Mouse (Mus musculus): ENCODE measurements around the gene Strc.
"Not testable (repeated sequence)": the region's sequence is repeated elsewhere in the genome, so short reads cannot be mapped to it uniquely, and the experiment has no call there.

The Strc gene

GRCm38 (mm10) chr2:121386961-121387575 lies at the start of gene Strc:
Gene Strc, minus strand, starts transcription at chr2:121387168.
- H3K36me3 ChIP-seq (ENCODE audit: control insufficient read depth, insufficient read depth, low read length, poor library complexity, severe bottlenecking); H3K27me3 ChIP-seq (ENCODE audit: control insufficient read depth, insufficient read depth, low read length, poor library complexity, severe bottlenecking); DNase-seq (ENCODE audit: low read depth, low spot score): not testable (repeated sequence)

DNA sequence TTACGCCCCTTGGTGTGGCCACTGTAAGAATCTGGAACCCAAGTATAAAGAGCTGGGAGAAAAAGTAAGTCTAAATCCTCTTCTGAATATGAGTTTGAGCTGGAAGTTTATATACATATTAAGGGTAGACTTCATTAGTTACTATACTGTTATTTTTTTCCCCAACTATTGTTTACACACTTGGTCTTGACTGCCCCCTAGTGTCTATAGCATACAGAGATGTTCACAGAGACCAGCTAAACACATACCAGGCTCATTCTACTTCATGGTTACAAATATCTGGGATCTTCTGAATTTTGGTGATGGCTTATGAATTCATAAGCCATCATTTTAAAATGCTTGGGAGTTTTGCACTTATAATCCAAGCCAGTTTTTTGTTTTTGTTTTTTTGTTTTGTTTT lies 47.9 kb upstream of the Strc start:
- peak; percentile 78 for DNase-seq (ENCODE audit: low read depth, low spot score)
- Histone ChIP-seq H3K27me3 (ENCODE audit: control insufficient read depth, insufficient read depth, low read length, poor library complexity, severe bottlenecking) (no peaks in the 10 kb centered on the region), H3K36me3 (ENCODE audit: control insufficient read depth, insufficient read depth, low read length, poor library complexity, severe bottlenecking) (peaks cover 25% of the 10 kb centered on the region)

GRCm38 (mm10) chr2:121425890-121426289 lies 38.9 kb upstream of the Strc start:
- no peaks in the 10 kb centered on the region for H3K27me3 ChIP-seq (ENCODE audit: control insufficient read depth, insufficient read depth, low read length, poor library complexity, severe bottlenecking)
- DNase-seq (ENCODE audit: low read depth, low spot score), result no peak
- H3K36me3 ChIP-seq (ENCODE audit: control insufficient read depth, insufficient read depth, low read length, poor library complexity, severe bottlenecking), result peaks cover 13% of the 10 kb centered on the region

DNA sequence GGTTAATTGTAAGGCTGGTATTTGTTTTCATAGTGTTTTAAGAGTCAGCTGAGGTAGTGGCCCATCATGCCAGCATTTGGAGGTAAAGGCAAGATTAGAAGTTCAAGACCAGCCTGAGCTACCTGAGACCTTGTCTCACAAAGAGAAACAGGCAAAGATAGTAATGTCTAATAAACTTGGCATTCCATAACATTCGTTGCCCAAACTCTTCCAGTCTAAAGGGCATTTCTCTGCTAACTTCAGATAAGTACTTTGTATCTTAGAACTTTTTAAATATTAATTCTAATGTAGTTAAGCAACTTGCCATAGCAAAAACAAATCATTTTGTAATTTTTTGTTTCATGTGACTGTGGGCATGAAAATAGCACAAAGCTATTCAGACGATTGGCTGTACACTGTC lies 36.2 kb upstream of the Strc start:
- no peaks in the 10 kb centered on the region for H3K27me3 ChIP-seq (ENCODE audit: control insufficient read depth, insufficient read depth, low read length, poor library complexity, severe bottlenecking)
- H3K36me3 ChIP-seq (ENCODE audit: control insufficient read depth, insufficient read depth, low read length, poor library complexity, severe bottlenecking), result peaks cover 6% of the 10 kb centered on the region; the same call in 1 of the 2 replicates
- DNase-seq (ENCODE audit: low read depth, low spot score), result no peak

GRCm38 (mm10) chr2:121418476-121418875 lies 31.5 kb upstream of the Strc start:
- Histone ChIP-seq H3K36me3 (ENCODE audit: control insufficient read depth, insufficient read depth, low read length, poor library complexity, severe bottlenecking) (peaks cover 6% of the 10 kb centered on the region; the same call in 1 of the 2 replicates), H3K27me3 (ENCODE audit: control insufficient read depth, insufficient read depth, low read length, poor library complexity, severe bottlenecking) (no peaks in the 10 kb centered on the region)
- no peak for DNase-seq (ENCODE audit: low read depth, low spot score)

DNA sequence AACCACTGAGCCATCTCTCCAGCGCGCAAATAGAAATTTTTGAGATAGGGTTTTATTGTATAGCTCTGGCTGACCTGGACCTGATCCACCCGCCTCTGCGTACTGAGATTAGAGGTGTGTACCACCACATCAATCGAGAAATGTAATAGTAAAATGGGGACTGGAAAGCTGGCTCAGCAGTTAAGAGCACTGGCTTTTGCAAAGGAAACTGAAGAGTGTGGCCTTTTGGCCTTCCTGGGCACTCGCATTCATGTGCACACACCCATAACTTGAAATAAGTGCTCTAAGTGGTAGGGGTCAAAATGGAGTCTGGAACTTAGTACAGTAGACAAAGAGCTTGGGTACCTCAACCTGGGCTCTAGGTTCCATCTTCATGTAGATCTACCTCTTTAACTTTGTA lies 29.4 kb upstream of the Strc start:
- DNase-seq (ENCODE audit: low read depth, low spot score), result no peak
- 0 out of 2 replicates have a peak, but pooled peaks cover 4% of the 10 kb centered on the region for H3K36me3 ChIP-seq (ENCODE audit: control insufficient read depth, insufficient read depth, low read length, poor library complexity, severe bottlenecking)

DNA sequence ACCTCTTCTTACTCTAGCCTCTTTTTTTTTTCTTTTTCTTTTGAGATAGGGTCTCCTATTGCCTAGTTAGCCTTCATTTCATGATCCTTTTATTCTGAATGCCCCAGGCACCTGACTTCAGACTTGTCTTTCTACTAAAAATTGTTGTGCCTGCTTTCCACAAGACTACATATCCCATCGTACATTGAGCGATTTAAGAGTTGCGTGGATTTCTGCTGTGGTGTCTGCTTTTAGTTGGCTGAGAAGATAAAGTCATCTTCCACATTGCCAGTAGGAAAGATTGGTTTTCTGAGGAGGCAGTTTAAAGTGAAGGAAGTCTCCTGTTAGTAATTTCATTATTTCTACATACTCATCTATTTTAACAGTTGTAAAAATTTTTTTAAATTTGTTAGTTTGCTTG lies 28.6 kb upstream of the Strc start:
- DNase-seq (ENCODE audit: low read depth, low spot score), result no peak
- Histone ChIP-seq H3K27me3 (ENCODE audit: control insufficient read depth, insufficient read depth, low read length, poor library complexity, severe bottlenecking) (no peaks in the 10 kb centered on the region), H3K36me3 (ENCODE audit: control insufficient read depth, insufficient read depth, low read length, poor library complexity, severe bottlenecking) (0 out of 2 replicates have a peak, but pooled peaks cover 4% of the 10 kb centered on the region)

More for the DNA sequence above, 29.4 kb upstream of the Strc start:
- H3K27me3 ChIP-seq (ENCODE audit: control insufficient read depth, insufficient read depth, low read length, poor library complexity, severe bottlenecking), result no peaks in the 10 kb centered on the region

DNA sequence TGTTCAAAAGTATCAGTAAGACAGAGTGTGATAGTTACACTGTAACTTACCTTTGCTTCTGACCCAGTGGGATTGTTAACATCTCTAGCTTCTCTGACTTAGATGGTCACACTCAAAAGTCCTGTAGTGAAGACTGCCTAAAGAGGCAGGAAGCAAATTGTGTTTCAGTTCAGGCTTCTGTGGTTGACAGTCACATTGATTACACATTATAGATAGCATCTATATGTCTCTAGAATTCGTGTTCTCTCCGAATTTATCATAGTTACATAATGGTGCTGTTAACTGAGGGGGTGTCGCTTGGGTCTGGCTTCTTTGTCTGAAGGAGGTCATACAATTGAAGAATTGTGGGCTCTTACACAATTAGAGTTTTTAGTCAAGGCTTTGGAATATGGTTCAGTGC lies 28.1 kb upstream of the Strc start:
- Histone ChIP-seq H3K36me3 (ENCODE audit: control insufficient read depth, insufficient read depth, low read length, poor library complexity, severe bottlenecking) (0 out of 2 replicates have a peak, but pooled peaks cover 4% of the 10 kb centered on the region), H3K27me3 (ENCODE audit: control insufficient read depth, insufficient read depth, low read length, poor library complexity, severe bottlenecking) (no peaks in the 10 kb centered on the region)
- no peak for DNase-seq (ENCODE audit: low read depth, low spot score)

GRCm38 (mm10) chr2:121414139-121414685 lies 27.2 kb upstream of the Strc start:
- DNase-seq (ENCODE audit: low read depth, low spot score), result peak; percentile 57
- H3K36me3 ChIP-seq (ENCODE audit: control insufficient read depth, insufficient read depth, low read length, poor library complexity, severe bottlenecking), result 0 out of 2 replicates have a peak, but pooled peaks cover 4% of the 10 kb centered on the region
- H3K27me3 ChIP-seq (ENCODE audit: control insufficient read depth, insufficient read depth, low read length, poor library complexity, severe bottlenecking), result no peaks in the 10 kb centered on the region

DNA sequence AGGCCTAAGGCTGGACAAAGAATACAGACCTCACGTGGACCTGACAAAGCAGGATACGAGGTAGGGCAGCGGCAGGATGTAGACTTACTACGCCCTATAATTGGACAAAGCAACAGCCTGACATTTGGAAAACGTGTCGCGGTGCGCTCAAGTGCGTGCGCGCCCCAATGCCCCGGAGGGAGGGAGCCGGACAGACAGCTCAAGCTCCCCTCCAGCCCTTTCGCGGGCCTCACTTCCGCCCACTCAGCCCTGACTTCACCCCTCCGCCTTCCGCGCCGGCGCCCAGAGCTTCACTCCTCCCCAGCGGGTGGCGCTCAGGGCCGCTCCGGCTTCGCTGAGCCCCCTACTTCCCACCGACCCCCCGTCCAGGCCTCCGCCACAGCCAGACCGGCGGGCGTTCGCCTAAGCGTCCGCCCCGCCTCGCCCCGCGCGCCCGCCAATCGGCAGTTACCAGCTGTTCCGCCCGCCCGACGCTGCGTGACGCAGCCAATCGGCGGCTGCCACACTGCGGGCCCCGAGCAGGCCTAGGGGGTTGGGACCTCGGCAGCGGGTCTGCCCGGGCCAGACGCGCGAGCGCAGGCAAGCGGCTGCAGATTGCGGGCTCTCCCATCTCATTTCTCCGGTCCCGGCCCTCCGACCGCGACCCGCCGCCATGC lies 26.5 kb upstream of the Strc start, which contains the start of the genes Pdia3 and Catsper2:
TSS of gene Pdia3 (plus strand) at position 389 of the 656 bp plus-strand sequence.
TSS of gene Catsper2 (minus strand) at position 406 of the 656 bp plus-strand sequence.
- peak; percentile 93 for DNase-seq (ENCODE audit: low read depth, low spot score)
- no peaks in the 10 kb centered on the region for H3K27me3 ChIP-seq (ENCODE audit: control insufficient read depth, insufficient read depth, low read length, poor library complexity, severe bottlenecking)
- 0 out of 2 replicates have a peak, but pooled peaks cover 2% of the 10 kb centered on the region for H3K36me3 ChIP-seq (ENCODE audit: control insufficient read depth, insufficient read depth, low read length, poor library complexity, severe bottlenecking)

- Histone ChIP-seq H3K36me3 (ENCODE audit: control insufficient read depth, insufficient read depth, low read length, poor library complexity, severe bottlenecking) (0 out of 2 replicates have a peak, but pooled peaks cover 2% of the 10 kb centered on the region), H3K27me3 (ENCODE audit: control insufficient read depth, insufficient read depth, low read length, poor library complexity, severe bottlenecking) (no peaks in the 10 kb centered on the region)
- DNase-seq (ENCODE audit: low read depth, low spot score), result no peak
Observed at GRCm38 (mm10) chr2:121412843-121413386, 25.9 kb upstream of the Strc start.

DNA sequence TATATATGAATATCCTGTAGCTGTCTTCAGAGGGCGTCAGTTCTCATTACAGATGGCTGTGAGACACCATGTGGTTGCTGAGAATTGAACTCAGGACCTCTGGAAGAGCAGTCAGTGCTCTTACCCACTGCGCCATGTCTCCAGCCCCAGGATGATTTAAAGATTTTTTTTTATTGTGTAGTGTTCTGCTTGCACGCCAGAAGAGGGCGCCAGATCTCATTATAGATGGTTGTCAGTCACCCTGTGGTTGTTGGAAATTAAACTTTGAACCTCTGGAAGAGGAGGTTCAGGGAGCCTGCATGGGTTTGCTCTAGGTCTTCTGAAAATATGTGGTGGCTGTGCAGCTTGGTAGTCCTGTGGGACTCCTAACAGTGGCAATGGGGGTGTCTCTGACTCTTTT lies 21.2 kb upstream of the Strc start:
- Histone ChIP-seq H3K36me3 (ENCODE audit: control insufficient read depth, insufficient read depth, low read length, poor library complexity, severe bottlenecking) (no peaks in the 10 kb centered on the region), H3K27me3 (ENCODE audit: control insufficient read depth, insufficient read depth, low read length, poor library complexity, severe bottlenecking) (no peaks in the 10 kb centered on the region)
- peak; percentile 81 for DNase-seq (ENCODE audit: low read depth, low spot score)

DNA sequence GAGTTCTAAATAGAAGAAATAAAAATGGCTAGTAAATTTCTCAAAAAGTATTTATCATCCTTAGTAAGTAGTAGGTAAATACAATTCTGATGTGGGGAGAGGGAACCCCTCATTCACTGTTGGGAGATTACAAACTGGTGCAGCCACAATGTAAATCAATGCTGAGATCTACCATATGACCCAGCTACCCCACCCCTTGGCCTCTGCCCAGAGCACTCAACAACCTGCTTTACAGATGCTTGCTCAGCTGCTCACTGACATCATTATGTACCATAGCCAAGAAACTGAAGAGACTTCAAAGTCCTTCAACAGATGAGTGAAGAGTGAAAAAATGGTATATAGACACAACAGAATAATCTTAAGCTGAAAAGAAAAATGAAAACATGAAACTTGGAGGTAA lies 16.3 kb upstream of the Strc start:
- H3K27me3 ChIP-seq (ENCODE audit: control insufficient read depth, insufficient read depth, low read length, poor library complexity, severe bottlenecking), result no peaks in the 10 kb centered on the region
- no peaks in the 10 kb centered on the region for H3K36me3 ChIP-seq (ENCODE audit: control insufficient read depth, insufficient read depth, low read length, poor library complexity, severe bottlenecking)
- DNase-seq (ENCODE audit: low read depth, low spot score), result no peak

- no peaks in the 10 kb centered on the region for H3K27me3 ChIP-seq (ENCODE audit: control insufficient read depth, insufficient read depth, low read length, poor library complexity, severe bottlenecking)
- peak; percentile 83 for DNase-seq (ENCODE audit: low read depth, low spot score)
- H3K36me3 ChIP-seq (ENCODE audit: control insufficient read depth, insufficient read depth, low read length, poor library complexity, severe bottlenecking), result no peaks in the 10 kb centered on the region
Observed at GRCm38 (mm10) chr2:121396624-121397023, 9.7 kb upstream of the Strc start.

GRCm38 (mm10) chr2:121374766-121375165 lies 12.2 kb downstream of the Strc start:
- H3K27me3 ChIP-seq (ENCODE audit: control insufficient read depth, insufficient read depth, low read length, poor library complexity, severe bottlenecking), result no peaks in the 10 kb centered on the region
- no peaks in the 10 kb centered on the region for H3K36me3 ChIP-seq (ENCODE audit: control insufficient read depth, insufficient read depth, low read length, poor library complexity, severe bottlenecking)
- no peak for DNase-seq (ENCODE audit: low read depth, low spot score)
